Mouse (Mus musculus) midbrain, postnatal 0 days (tissue): ENCODE measurements around the gene Lpin1. TPM values are rescaled to one million over a fixed set of nuclear protein-coding genes. Genes with fewer than 3 reads are reported as not detected.

Experiments used
- ATAC-seq: fragments of 200-750 bp; cut with Nextera tagmentation; 2 replicates; pipeline ENCODE4 v1.8.0; 2017; ENCODE audit warnings: moderate number of reproducible peaks, mild to moderate bottlenecking, moderate TSS enrichment, moderate library complexity; ENCODE audit not compliant: low FRiP score
- DNase-seq: peaks from one replicate; pipeline ENCODE4 v3.0.0-alpha.2; 2015; ENCODE audit warnings: low spot score
- H3K27ac ChIP-seq: fragments of 300-500 bp; sonication (generic); 2 replicates; pipeline ENCODE4 v1.5.1; 2014; ENCODE audit warnings: low read depth, mild to moderate bottlenecking, low read length, mixed read lengths
- H3K27me3 ChIP-seq: fragments of 300-500 bp; sonication (generic); 2 replicates; pipeline ENCODE4 v1.6.1; 2014; ENCODE audit warnings: low read length, control low read depth, mixed read lengths; ENCODE audit not compliant: insufficient read depth
- H3K36me3 ChIP-seq: fragments of 300-500 bp; sonication (generic); 2 replicates; pipeline ENCODE4 v1.6.1; 2014; ENCODE audit warnings: low read length, control low read depth, mixed read lengths; ENCODE audit not compliant: insufficient read depth
- H3K4me1 ChIP-seq: fragments of 300-500 bp; sonication (generic); 2 replicates; pipeline ENCODE4 v1.6.1; 2014; ENCODE audit warnings: mild to moderate bottlenecking, control low read depth, antibody characterized with exemption, low read length, mixed read lengths; ENCODE audit not compliant: insufficient read depth
- H3K4me2 ChIP-seq: fragments of 300-500 bp; sonication (generic); 2 replicates; pipeline ENCODE4 v1.6.1; 2014; ENCODE audit warnings: low read depth, mild to moderate bottlenecking, low read length, mixed read lengths; ENCODE audit not compliant: poor library complexity, severe bottlenecking
- H3K4me3 ChIP-seq: fragments of 300-500 bp; sonication (generic); 2 replicates; pipeline ENCODE4 v1.5.1; 2014; ENCODE audit warnings: low read depth, mild to moderate bottlenecking, low read length, moderate library complexity
- H3K9ac ChIP-seq: fragments of 300-500 bp; sonication (generic); replicated peaks from 2 replicates; pipeline ENCODE4 v1.6.1; 2014; ENCODE audit warnings: mild to moderate bottlenecking, low read length, moderate library complexity, mixed read lengths; ENCODE audit not compliant: poor library complexity, severe bottlenecking
- H3K9me3 ChIP-seq: fragments of 300-500 bp; sonication (generic); 2 replicates; pipeline ENCODE4 v1.6.1; 2016; ENCODE audit warnings: low read length, control low read depth
- CTCF ChIP-seq: IDR thresholded peaks from 2 replicates; pipeline ENCODE4 v1.5.1; 2016; ENCODE audit warnings: antibody characterized with exemption, mild to moderate bottlenecking
- WGBS: fragments of 180-500 bp; shearing (Covaris S2); extraction: QIAGEN DNeasy Blood & Tissue Kit; methylation state at CpG from one replicate; pipeline ENCODE4 v1.1.7; 2014; 5-methylcytosine and 5-hydroxymethylcytosine counted together
- polyA plus RNA-seq: library from polyadenylated mRNA; unstranded; fragments of >200 nt; fragmentation: Nextera tagmentation; extraction: Ambion mirVana; gene quantifications from 2 replicates; pipeline ENCODE4 v1.2.1, GENCODE M21; 2015
- total RNA-seq: library from RNA; depleted of rRNA; stranded (reverse); fragments of >200 nt; gene quantifications from 2 replicates; pipeline ENCODE4 v1.2.3, GENCODE M21; 2014

Lpin1 gene
- total and polyA plus RNA-seq, 2 experiments from 2014 or later = 11.6 to 21.6 TPM

- WGBS = 64% methylated on average over 9 of the region's 9 CpGs
- H3K36me3 ChIP-seq = peaks cover 58% of the 10 kb centered on the region
- H3K4me1 ChIP-seq = no peaks in the 10 kb centered on the region
- H3K27ac ChIP-seq = no peak overlapping the region
- no peak overlapping the region for H3K4me2 ChIP-seq
- ATAC-seq = no peak
- H3K9me3 ChIP-seq = no peaks in the 10 kb centered on the region
- peak; percentile 47 for DNase-seq
- no peaks in the 10 kb centered on the region for H3K27me3 ChIP-seq
- peak; percentile 75 for TF ChIP-seq CTCF
- H3K9ac ChIP-seq = no peak overlapping the region
- H3K4me3 ChIP-seq = no peak overlapping the region
These were observed 47.3 kb downstream of the Lpin1 start for GRCm38 (mm10) chr12:16563427-16563826.

GRCm38 (mm10) chr12:16562647-16563046, 48.1 kb downstream of the Lpin1 start:
- ATAC-seq = no peak
- H3K9me3 ChIP-seq = no peaks in the 10 kb centered on the region
- H3K4me2 ChIP-seq = no peak overlapping the region
- H3K27me3 ChIP-seq = no peaks in the 10 kb centered on the region
- H3K4me1 ChIP-seq = no peaks in the 10 kb centered on the region
- no peak overlapping the region for H3K9ac ChIP-seq
- TF ChIP-seq CTCF = no peak
- H3K27ac ChIP-seq = no peak overlapping the region
- DNase-seq = no peak
- H3K36me3 ChIP-seq = peaks cover 64% of the 10 kb centered on the region
- WGBS = 92% methylated on average over 10 of the region's 10 CpGs
- no peak overlapping the region for H3K4me3 ChIP-seq

- no peak for TF ChIP-seq CTCF
These were observed 48.6 kb downstream of the Lpin1 start for GRCm38 (mm10) chr12:16562181-16562580.

GRCm38 (mm10) chr12:16557271-16557670, 53.5 kb downstream of the Lpin1 start:
- ATAC-seq (no peak), DNase-seq (peak; percentile 9)
- whole genome bisulfite sequencing = 59% methylated on average over 4 of the region's 4 CpGs
- Histone ChIP-seq H3K27me3 (no peaks in the 10 kb centered on the region), H3K36me3 (peaks cover 55% of the 10 kb centered on the region), H3K27ac (no peak overlapping the region), H3K4me1 (no peaks in the 10 kb centered on the region), H3K4me3 (no peak overlapping the region), H3K9ac (no peak overlapping the region), H3K4me2 (no peak overlapping the region), H3K9me3 (no peaks in the 10 kb centered on the region)
- no peak for TF ChIP-seq CTCF

More at GRCm38 (mm10) chr12:16562181-16562580, 48.6 kb downstream of the Lpin1 start:
- no peak overlapping the region for H3K4me3 ChIP-seq
- H3K4me1 ChIP-seq = no peaks in the 10 kb centered on the region
- H3K27ac ChIP-seq = no peak overlapping the region
- WGBS = 90% methylated on average over 8 of the region's 8 CpGs
- DNase-seq (no peak), ATAC-seq (no peak)
- no peak overlapping the region for H3K9ac ChIP-seq
- no peak overlapping the region for H3K4me2 ChIP-seq
- no peaks in the 10 kb centered on the region for H3K27me3 ChIP-seq
- peaks cover 68% of the 10 kb centered on the region for H3K36me3 ChIP-seq
- H3K9me3 ChIP-seq = no peaks in the 10 kb centered on the region

GRCm38 (mm10) chr12:16554171-16554570, 56.6 kb downstream of the Lpin1 start:
- DNase-seq (no peak), ATAC-seq (no peak)
- Histone ChIP-seq H3K27ac (no peak overlapping the region), H3K9me3 (no peaks in the 10 kb centered on the region), H3K27me3 (no peaks in the 10 kb centered on the region), H3K4me1 (no peaks in the 10 kb centered on the region), H3K4me2 (no peak overlapping the region), H3K4me3 (no peak overlapping the region), H3K36me3 (peaks cover 43% of the 10 kb centered on the region), H3K9ac (no peak overlapping the region)
- WGBS = 82% methylated on average over 8 of the region's 8 CpGs
- TF ChIP-seq CTCF = no peak

- DNase-seq (no peak), ATAC-seq (no peak)
- peaks cover 44% of the 10 kb centered on the region for H3K36me3 ChIP-seq
- H3K4me1 ChIP-seq = no peaks in the 10 kb centered on the region
- H3K4me2 ChIP-seq = no peak overlapping the region
- no peak overlapping the region for H3K27ac ChIP-seq
- H3K9ac ChIP-seq = no peak overlapping the region
- H3K4me3 ChIP-seq = no peak overlapping the region
- peak; percentile 14; the same call in 1 of the 2 replicates for TF ChIP-seq CTCF
- WGBS = 87% methylated on average over 13 of the region's 13 CpGs
- no peaks in the 10 kb centered on the region for H3K27me3 ChIP-seq
- no peaks in the 10 kb centered on the region for H3K9me3 ChIP-seq
These were observed 58.5 kb downstream of the Lpin1 start for GRCm38 (mm10) chr12:16552108-16552771.
